ENCODE assay signal across 8 mouse cellular contexts in genomic region chr15:85610618-85611218, GRCm38 (mm10). TPM values are rescaled to one million over a fixed set of nuclear protein-coding genes. Genes with fewer than 3 reads are reported as not detected.
DNase-seq lines count a peak whose midpoint lies in the region; ATAC-seq and TF ChIP-seq lines count a peak whose summit lies in the region.

No protein-coding gene starts in this region.

- TF ChIP-seq CTCF in lung, postnatal 0 days (IDR thresholded peaks at IDR 0.05): peak; percentile 98

- H3K9me3 ChIP-seq in ES-E14 (ENCODE audit: control insufficient read depth, insufficient read depth, low read depth, low read length): no peaks in the 10 kb centered on the region
- no peaks in the 10 kb centered on the region for H3K9me3 ChIP-seq in forebrain, embryonic 15.5 days
- H3K9me3 ChIP-seq in lung, postnatal 0 days (ENCODE audit: low read length): no peaks in the 10 kb centered on the region

- 0 out of 2 replicates have a peak, but pooled peaks cover 5% of the 10 kb centered on the region for H3K27me3 ChIP-seq in forebrain, embryonic 15.5 days
- H3K27me3 ChIP-seq in lung, postnatal 0 days (replicated peaks; ENCODE audit: insufficient read depth, low read length): no peaks in the 10 kb centered on the region

- intact Hi-C loops in heart, postnatal 36 days (cut with DNase I): loop anchor here (1.0 to 2.0 kb wide), 3 partner anchors 11 to 62 kb away; no protein-coding TSS in a partner anchor

- peak; percentile 62; the same call in 1 of the 2 replicates for TF ChIP-seq EP300 in lung, postnatal 0 days (IDR thresholded peaks at IDR 0.05)

- no peak overlapping the region for H3K27ac ChIP-seq in ES-E14 (ENCODE audit: insufficient read depth, low read depth, low read length, poor library complexity, severe bottlenecking)
- H3K27ac ChIP-seq in forebrain, embryonic 15.5 days (replicated peaks): peak overlapping the region; percentile 93
- peak overlapping the region; percentile 87 for H3K27ac ChIP-seq in lung, postnatal 0 days (ENCODE audit: low read length)

- no peak overlapping the region for H3K4me2 ChIP-seq in forebrain, embryonic 15.5 days (replicated peaks)
- H3K4me2 ChIP-seq in lung, postnatal 0 days (replicated peaks; ENCODE audit: low read depth, low read length): no peak overlapping the region

- 51% methylated on average over 8 of the region's 8 CpGs for WGBS in forebrain, embryonic 15.5 days
- WGBS in lung, postnatal 0 days: under 1% methylated on average over 8 of the region's 8 CpGs

- H3K36me3 ChIP-seq in ES-E14 (ENCODE audit: control insufficient read depth, insufficient read depth, low read length, poor library complexity, severe bottlenecking): no peaks in the 10 kb centered on the region
- no peaks in the 10 kb centered on the region for H3K36me3 ChIP-seq in forebrain, embryonic 15.5 days
- H3K36me3 ChIP-seq in lung, postnatal 0 days (ENCODE audit: insufficient read depth, low read length): no peaks in the 10 kb centered on the region

- H3K4me3 ChIP-seq in ES-E14 (ENCODE audit: insufficient read depth in 1 of 2, low read depth in 1 of 2, low read length in 2 of 2, poor library complexity in 1 of 2, severe bottlenecking in 1 of 2): no peak overlapping the region; a peak in 1 of 4 replicates
- H3K4me3 ChIP-seq in forebrain, embryonic 15.5 days: no peak overlapping the region
- H3K4me3 ChIP-seq in lung, postnatal 0 days (ENCODE audit: low read depth, low read length): no peak overlapping the region

- peak; percentile 78 for DNase-seq in ES-E14 (ENCODE audit: low read depth, low spot score)
- DNase-seq in cerebellum, adult 11-12 months: peak; percentile 91
- DNase-seq in heart, postnatal 36 days: peak; percentile 83 to 87
- peak; percentile 74 to 89 for DNase-seq in layer of hippocampus, adult 8-10 months (ENCODE audit: low spot score in 2 of 2)
- DNase-seq in lung, postnatal 0 days (ENCODE audit: low spot score): peak; percentile 99
- peak; percentile 82 for DNase-seq in ovary, postnatal 36 days (ENCODE audit: low spot score)
- DNase-seq in thymus, postnatal 14 days: peak; percentile 82

- no peak overlapping the region for H3K9ac ChIP-seq in ES-E14 (ENCODE audit: insufficient read depth, low read depth, low read length, poor library complexity, severe bottlenecking)
- 0 out of 2 replicates have a peak overlapping the region, but pooled peaks have one; percentile 9 for H3K9ac ChIP-seq in forebrain, embryonic 15.5 days (replicated peaks)
- H3K9ac ChIP-seq in lung, postnatal 0 days (replicated peaks; ENCODE audit: low read depth): no peak overlapping the region

- ATAC-seq in forebrain, embryonic 15.5 days (replicated peaks): peak; percentile 65
- peak; percentile 94 for ATAC-seq in lung, postnatal 0 days

- in situ Hi-C loops in ES-E14 (cut with MboI; ENCODE audit: low sequenced_read_pairs in 2 of 2, unreplicated experiment in 2 of 2): loop anchor here in 1 of 2 experiments (5.0 kb wide), 1 partner anchor 97 kb away; no protein-coding TSS in a partner anchor

- peaks cover 0 to 2% of the 10 kb centered on the region in 2 experiments; a peak in 1 of 4 replicates for H3K4me1 ChIP-seq in ES-E14 (ENCODE audit: control insufficient read depth in 2 of 2, insufficient read depth in 2 of 2, low read length in 2 of 2, poor library complexity in 1 of 2)
- H3K4me1 ChIP-seq in forebrain, embryonic 15.5 days: peaks cover 41% of the 10 kb centered on the region
- H3K4me1 ChIP-seq in lung, postnatal 0 days (ENCODE audit: insufficient read depth, low read depth, low read length): peaks cover 33% of the 10 kb centered on the region

TF ChIP-seq in ES-E14, 5 proteins besides CTCF, POLR2A, EP300 and RAD21:
- peak; percentile 79 for TF ChIP-seq ZC3H11A (IDR thresholded peaks at IDR 0.05; ENCODE audit: borderline replicate concordance, low read depth, low read length)
- no peak for TF ChIP-seq HCFC1 (IDR thresholded peaks at IDR 0.05; ENCODE audit: borderline replicate concordance, insufficient read depth, low read length)
TF ChIP-seq in ES-E14: peak in this region for 1.

RNA-seq across cellular contexts. Expression of gene Wnt7b, which starts 28.4 kb away (rescaled TPM):
- 11.2 and 15.5 TPM in 2 replicates for total RNA-seq in ES-E14 (2012; rRNA removed)
- polyA plus RNA-seq in forebrain, embryonic 15.5 days (2015; fragmentation: Nextera tagmentation; extraction: Ambion mirVana): 132 and 133 TPM in 2 replicates
- under 1 TPM; 0.11 to 0.25 TPM for total RNA-seq in heart, postnatal 36 days (2021)
- total RNA-seq in layer of hippocampus, adult 8-10 months (2022): 10 to 100 TPM; 45.9 to 52.4 (median 49.1) TPM
- 11.3 and 14.9 TPM in 2 replicates for polyA plus RNA-seq in lung, postnatal 0 days (2015; fragmentation: Nextera tagmentation; extraction: Ambion mirVana)
